Mouse (Mus musculus) induced T-regulatory cell, adult 2 months (primary cell): ENCODE data around the gene Prokr2.
"Not testable (repeated sequence)": the region's sequence is repeated elsewhere in the genome, so short reads cannot be mapped to it uniquely, and the experiment has no call there.

Experiments used
- DNase-seq: peaks from one replicate; pipeline ENCODE4 v3.0.0-alpha.2; 2012; ENCODE audit warnings: low read depth

The Prokr2 gene

GRCm38 (mm10) chr2:132340350-132340749 lies 44.9 kb downstream of the Prokr2 start:
- DNase-seq: no peak

GRCm38 (mm10) chr2:132337202-132337601 lies 48.0 kb downstream of the Prokr2 start:
- no peak for DNase-seq

- no peak for DNase-seq
Measured at GRCm38 (mm10) chr2:132323541-132323940, 61.7 kb downstream of the Prokr2 start.

- DNase-seq: no peak
Measured at GRCm38 (mm10) chr2:132320516-132320915, 64.7 kb downstream of the Prokr2 start.

- DNase-seq: no peak
Measured at GRCm38 (mm10) chr2:132317178-132317577, 68.1 kb downstream of the Prokr2 start.

- DNase-seq: peak; percentile 81
Measured at GRCm38 (mm10) chr2:132316041-132316808, 69.0 kb downstream of the Prokr2 start.

- DNase-seq: not testable (repeated sequence)
Measured at GRCm38 (mm10) chr2:132314057-132314456, 71.2 kb downstream of the Prokr2 start.

- DNase-seq: no peak
Measured at GRCm38 (mm10) chr2:132313568-132313967, 71.7 kb downstream of the Prokr2 start.

GRCm38 (mm10) chr2:132312616-132313015 lies 72.6 kb downstream of the Prokr2 start:
- DNase-seq: no peak

- DNase-seq: no peak
Measured at GRCm38 (mm10) chr2:132309398-132309930, 75.8 kb downstream of the Prokr2 start.

- DNase-seq: no peak
Measured at GRCm38 (mm10) chr2:132308829-132309228, 76.4 kb downstream of the Prokr2 start.

GRCm38 (mm10) chr2:132307213-132307843 lies 77.9 kb downstream of the Prokr2 start:
- DNase-seq: no peak

GRCm38 (mm10) chr2:132305988-132306387 lies 79.3 kb downstream of the Prokr2 start:
- DNase-seq: peak; percentile 42

GRCm38 (mm10) chr2:132305165-132305564 lies 80.1 kb downstream of the Prokr2 start:
- DNase-seq: no peak

- DNase-seq: no peak
Measured at GRCm38 (mm10) chr2:132301436-132301835, 83.8 kb downstream of the Prokr2 start.

GRCm38 (mm10) chr2:132298250-132298649 lies 87.0 kb downstream of the Prokr2 start:
- no peak for DNase-seq

- DNase-seq: no peak
Measured at GRCm38 (mm10) chr2:132293694-132294450, 91.4 kb downstream of the Prokr2 start.

GRCm38 (mm10) chr2:132292083-132292482 lies 93.2 kb downstream of the Prokr2 start:
- DNase-seq: peak; percentile 39

- no peak for DNase-seq
Measured at GRCm38 (mm10) chr2:132291265-132291664, 94.0 kb downstream of the Prokr2 start.

GRCm38 (mm10) chr2:132290808-132291207 lies 94.4 kb downstream of the Prokr2 start:
- no peak for DNase-seq

- not testable (repeated sequence) for DNase-seq
Measured at GRCm38 (mm10) chr2:132289213-132289612, 96.0 kb downstream of the Prokr2 start.
